Mouse (Mus musculus) 3T3-L1 (cell line): ENCODE measurements around the gene Mex3a.

Experiments used
- DNase-seq: peaks from one replicate; pipeline ENCODE4 v3.0.0-alpha.2; 2015; ENCODE audit warnings: low read depth, low spot score

Gene Mex3a

GRCm38 (mm10) chr3:88527565-88527964 is 4.6 kb upstream of the Mex3a start:
- DNase-seq, result no peak

GRCm38 (mm10) chr3:88528646-88529045 is 3.5 kb upstream of the Mex3a start:
- DNase-seq, result no peak

DNA sequence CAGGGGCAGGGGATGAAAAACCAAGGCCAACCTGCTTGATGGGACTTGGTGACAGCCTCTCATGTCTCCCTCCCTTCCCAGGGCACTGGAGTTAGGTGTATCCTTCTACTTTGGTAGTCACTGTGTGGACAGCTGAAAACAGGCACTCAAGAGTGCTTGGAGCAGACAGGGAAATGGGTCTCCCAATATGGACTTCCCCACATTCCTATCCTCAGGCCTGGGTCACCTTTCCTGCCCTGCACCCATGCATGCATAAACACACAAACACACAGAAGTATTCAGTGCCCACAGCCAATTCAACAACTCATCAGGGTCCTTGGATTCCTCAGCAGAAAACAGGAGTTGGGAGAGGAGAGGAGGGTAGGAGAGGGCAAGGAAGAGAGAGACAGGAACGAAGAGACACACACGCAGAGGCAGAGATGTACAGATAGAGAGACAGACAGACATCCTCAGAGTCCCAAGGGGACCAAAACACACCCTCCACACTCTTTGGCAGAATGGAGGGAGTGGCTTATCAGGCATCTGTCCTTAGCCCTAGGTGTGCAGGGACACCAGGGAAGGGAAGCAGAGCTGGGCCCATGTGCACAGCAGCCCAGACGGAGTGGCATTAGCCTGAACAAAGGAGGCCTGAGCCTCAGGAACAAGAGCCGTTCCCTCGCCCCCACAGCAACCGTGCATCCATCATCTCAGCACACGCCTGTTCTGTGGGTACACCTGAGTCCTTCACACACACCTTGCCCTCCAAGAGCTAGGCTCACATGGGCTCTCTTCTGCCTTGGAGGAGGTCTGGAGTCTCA is 2.8 kb upstream of the Mex3a start:
- DNase-seq, result no peak

- peak; percentile 44 for DNase-seq
Observed at GRCm38 (mm10) chr3:88530082-88530864, 1.9 kb upstream of the Mex3a start.

DNA sequence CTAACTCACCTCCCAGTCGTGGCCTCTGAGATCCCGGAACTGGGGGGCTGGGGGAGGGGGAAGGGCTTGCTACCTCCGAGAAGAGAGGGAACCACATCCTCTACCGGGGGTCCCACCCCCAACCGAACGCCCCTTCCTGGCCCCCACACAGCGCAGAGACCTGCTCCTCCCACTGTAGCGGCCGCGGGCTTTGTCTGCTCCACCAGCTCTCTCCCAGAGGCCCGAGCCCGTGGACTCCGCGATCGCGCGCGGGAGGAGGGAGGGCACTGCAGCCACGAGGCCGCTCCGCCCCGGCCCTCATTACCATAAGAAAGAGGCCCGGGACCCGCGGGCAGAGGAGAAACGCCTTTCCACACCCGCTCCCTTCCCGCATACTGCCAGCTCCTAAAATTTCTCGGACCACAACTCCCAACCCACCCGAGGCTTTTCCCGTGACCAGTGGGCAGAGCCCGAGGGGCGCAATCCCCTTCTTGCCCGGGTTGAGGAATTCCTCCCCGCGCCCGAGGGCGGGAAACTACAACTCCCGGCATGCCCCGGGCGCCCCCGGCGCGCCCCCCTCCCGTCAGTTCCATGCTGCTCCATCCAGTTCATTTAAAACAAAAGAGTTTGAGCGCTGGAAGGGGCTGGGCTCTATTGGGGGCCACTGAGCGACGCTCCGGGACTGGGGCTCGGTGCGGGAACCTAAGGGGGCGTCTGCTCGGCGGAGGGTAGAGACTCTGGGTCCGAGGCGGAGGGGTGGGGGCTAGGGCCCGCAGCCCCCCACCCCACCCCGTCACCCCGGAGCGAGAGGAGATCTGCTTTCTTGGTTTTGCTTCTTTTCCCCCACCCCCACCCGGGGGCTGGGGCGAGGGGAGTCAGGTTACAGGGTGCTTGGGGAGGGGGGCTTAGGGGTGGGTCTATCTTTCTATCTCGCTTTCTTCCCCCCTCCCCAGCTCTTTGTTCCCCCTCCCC is 572 bp upstream of the Mex3a start:
- peak; percentile 74 for DNase-seq

DNA sequence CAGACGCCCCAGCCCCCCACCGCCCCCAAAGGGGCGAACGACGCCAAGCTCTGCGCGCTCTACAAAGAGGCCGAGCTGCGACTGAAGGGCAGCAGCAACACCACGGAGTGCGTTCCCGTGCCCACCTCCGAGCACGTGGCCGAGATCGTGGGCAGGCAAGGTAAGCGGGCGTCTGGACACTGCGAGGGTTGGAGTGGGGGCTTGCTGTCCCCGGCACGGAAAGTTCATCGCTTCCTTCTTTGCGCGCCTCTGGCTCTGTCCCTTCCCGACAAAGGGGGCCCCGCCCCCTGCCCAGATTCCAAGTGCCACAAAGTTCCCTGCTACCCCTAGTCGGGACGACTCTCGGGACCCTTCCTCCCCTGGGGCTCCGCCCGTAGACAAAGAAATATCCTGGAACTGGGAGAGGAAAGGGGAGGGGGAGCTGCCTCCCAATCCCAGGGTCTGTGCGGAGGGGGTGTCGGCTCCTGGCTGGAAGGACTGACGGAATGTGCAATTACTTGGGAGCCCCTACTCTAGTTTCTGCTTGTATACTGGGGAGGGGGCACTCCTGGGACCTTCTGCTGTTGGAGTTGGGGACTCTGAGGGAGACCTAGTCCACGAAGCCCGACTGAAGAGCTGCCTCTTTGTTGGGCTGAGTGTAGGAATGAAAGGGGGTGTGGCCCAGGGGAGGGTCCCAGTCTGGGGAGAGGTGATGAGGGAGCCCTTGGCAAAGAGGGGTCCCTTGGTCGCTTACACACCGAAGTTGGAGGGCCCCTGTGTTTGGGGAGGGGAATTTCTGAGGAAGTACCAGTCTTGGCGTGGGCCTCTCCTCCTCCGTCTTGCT is 705 bp downstream of the Mex3a start:
- peak; percentile 24 for DNase-seq

GRCm38 (mm10) chr3:88533706-88534105 is 1.5 kb downstream of the Mex3a start:
- DNase-seq, result no peak

GRCm38 (mm10) chr3:88535005-88535404 is 2.8 kb downstream of the Mex3a start:
- no peak for DNase-seq

GRCm38 (mm10) chr3:88535527-88535926 is 3.3 kb downstream of the Mex3a start:
- no peak for DNase-seq

DNA sequence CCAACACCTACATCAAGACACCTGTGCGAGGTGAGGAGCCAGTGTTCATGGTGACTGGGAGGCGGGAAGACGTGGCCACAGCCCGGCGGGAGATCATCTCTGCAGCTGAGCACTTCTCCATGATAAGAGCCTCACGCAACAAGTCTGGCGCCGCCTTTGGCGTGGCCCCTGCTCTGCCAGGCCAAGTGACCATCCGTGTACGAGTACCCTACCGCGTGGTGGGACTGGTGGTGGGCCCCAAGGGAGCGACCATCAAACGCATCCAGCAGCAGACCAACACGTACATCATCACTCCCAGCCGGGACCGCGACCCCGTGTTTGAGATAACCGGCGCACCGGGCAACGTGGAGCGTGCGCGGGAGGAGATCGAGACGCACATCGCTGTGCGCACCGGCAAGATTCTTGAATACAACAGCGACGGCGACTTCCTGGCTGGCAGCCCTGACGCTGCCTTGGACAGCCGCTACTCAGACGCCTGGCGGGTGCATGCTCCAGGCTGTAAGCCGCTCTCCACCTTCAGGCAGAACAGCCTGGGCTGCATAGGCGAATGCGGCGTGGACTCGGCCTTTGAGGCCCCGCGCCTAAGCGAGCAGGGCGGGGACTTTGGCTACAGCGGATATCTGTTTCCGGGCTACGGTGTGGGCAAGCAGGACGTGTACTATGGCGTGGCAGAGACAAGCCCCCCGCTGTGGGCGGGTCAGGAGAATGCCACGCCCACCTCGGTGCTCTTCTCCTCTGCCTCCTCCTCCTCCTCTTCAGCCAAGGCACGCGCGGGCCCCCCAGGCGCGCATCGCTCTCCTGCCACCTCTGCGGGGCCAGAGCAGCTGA is 4.1 kb downstream of the Mex3a start:
- DNase-seq, result no peak

GRCm38 (mm10) chr3:88537146-88537545 is 5.0 kb downstream of the Mex3a start:
- no peak for DNase-seq

GRCm38 (mm10) chr3:88538271-88539145 is 6.3 kb downstream of the Mex3a start:
- DNase-seq, result no peak

GRCm38 (mm10) chr3:88539397-88539796 is 7.2 kb downstream of the Mex3a start:
- DNase-seq, result no peak

DNA sequence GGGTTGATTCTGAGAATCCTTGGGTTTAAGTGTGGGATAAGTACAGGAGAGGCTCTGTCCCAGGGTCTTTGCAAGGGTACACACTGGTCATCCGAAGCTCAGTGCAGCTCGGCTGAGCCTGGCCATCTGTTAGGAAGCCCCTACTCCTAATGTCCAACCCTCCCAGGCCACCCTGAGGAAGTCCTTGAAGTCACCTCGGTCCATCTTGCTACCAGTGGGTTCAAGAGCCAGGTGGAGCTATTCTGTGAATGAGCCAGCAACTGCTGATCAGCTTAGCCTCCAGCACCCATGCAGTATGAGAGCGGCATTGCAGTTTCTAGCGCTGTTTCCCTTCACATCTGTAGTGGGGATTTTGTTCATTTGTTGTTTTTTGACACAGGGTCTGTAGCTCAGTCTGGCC is 7.9 kb downstream of the Mex3a start:
- no peak for DNase-seq

GRCm38 (mm10) chr3:88541622-88542401 is 9.6 kb downstream of the Mex3a start:
- no peak for DNase-seq

DNA sequence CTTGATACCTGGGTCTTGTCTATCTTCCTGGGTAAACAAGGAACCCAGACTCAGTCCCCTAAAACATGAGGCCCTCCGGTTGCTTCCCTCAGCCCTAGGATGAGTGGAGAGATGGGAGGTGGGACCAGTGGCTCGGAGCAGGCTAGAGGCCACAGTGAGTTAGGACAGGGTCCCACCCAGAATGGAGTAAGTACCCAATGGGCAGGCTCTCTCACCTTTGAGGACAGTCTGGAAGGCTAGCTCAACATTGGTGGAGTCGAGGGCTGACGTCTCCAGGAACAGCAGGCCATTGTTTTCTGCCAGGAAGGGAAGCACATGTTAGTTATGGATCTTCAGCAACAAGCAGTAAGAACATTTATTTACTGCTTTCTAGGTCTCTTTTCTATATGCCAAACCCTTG is 10.3 kb downstream of the Mex3a start:
- DNase-seq, result no peak

DNA sequence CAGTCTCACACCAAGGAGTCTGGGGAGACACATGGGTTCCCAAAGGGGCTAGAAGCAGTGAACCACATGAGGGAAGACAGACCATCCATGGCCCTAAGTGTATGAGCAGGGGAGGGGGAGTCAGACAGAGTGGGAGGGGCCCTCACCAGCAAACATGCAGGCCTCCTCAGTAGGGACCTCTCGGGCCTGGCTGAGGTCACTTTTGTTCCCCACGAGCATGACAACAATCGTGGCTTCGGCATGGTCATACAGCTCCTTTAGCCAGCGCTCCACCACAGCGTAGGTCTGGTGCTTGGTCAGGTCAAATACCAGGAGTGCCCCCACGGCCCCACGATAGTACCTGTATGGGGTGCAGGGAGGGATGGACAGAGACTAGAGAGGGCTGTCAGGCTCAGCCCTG is 11.0 kb downstream of the Mex3a start:
- DNase-seq, result no peak
